Mouse (Mus musculus): ENCODE measurements around the gene Lman1l.

The Lman1l gene

GRCm38 (mm10) chr9:57644944-57645893, 24.6 kb upstream of the Lman1l start:
- peak; percentile 79 for DNase-seq (ENCODE audit: low spot score)

GRCm38 (mm10) chr9:57644442-57644943, 23.9 kb upstream of the Lman1l start:
- no peak for DNase-seq (ENCODE audit: low spot score)

DNA sequence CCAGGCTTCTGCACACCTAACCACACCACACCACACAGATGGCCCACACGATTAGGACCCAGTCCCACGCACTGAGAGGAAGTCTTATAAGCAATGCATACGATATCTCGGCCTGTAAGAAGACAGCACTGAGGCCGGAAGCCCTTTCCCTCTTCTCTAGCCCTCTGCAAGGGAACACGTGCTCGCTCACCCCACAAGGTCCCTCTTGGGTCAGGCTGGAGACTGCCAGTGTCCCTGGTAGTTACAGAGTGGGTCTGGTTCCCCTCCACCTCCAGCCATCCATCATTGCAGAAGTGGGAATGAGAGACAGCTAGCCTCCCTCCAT, 23.2 kb upstream of the Lman1l start:
- DNase-seq (ENCODE audit: low spot score), result no peak

- DNase-seq (ENCODE audit: low spot score), result no peak
These were observed 22.7 kb upstream of the Lman1l start for GRCm38 (mm10) chr9:57643169-57643855.

DNA sequence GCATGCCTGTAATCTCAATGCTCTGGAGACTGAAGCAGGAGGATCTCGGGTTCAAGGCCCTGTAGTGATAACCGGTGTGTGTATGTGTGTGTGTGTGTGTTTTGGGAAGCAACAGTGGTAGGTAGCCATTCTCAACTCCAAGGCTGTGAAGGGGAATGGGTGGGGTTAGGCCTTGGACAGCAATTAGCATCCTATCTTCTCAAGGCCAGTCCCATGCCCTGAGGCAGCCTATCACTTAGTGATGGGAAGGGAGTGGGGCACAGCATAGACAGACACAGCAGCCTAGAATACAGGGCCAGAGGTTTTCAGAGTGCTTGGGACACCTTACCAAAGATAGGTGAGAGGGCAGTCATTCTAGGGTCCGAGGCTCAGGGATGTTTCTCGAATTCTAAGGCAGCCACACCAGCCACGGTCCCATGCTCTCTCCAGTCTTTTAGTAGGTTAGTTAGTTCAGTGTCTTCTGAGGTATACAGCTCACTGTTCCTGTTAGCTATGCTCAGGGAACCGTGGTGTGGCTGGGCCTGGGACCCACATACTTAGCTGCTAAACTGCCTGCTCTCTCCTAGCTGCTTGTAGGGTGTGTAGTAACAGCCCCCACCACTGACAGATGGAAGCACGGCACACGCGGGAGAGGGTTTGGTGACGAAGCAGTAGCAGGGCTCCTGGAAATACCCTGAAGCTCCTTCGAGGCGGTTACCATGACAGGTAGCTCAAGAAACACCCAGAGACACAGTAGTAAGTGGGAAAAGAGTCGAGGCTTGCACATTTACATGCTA, 21.4 kb upstream of the Lman1l start:
- DNase-seq (ENCODE audit: low spot score), result no peak

DNA sequence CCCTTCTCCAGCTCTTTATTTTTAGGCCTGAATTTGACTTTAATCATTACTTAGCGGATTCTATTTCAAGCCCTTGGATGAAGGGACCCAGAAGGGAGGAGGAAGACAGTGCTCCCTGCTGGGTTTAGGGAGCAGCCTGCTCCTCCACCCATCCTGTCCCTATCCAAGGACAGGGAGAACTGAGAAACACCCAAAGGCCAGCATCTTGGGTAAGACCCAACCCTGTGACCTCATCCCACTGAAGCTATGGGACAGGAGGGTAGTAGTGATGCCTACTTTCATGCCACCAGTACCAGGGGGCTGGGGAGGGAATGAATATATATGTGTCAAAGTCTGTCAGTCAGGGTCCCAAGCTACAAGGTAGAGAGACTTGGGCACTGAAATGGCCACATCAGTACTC, 20.4 kb upstream of the Lman1l start:
- no peak for DNase-seq (ENCODE audit: low spot score)

GRCm38 (mm10) chr9:57640384-57640783, 19.8 kb upstream of the Lman1l start:
- DNase-seq (ENCODE audit: low spot score), result no peak

DNA sequence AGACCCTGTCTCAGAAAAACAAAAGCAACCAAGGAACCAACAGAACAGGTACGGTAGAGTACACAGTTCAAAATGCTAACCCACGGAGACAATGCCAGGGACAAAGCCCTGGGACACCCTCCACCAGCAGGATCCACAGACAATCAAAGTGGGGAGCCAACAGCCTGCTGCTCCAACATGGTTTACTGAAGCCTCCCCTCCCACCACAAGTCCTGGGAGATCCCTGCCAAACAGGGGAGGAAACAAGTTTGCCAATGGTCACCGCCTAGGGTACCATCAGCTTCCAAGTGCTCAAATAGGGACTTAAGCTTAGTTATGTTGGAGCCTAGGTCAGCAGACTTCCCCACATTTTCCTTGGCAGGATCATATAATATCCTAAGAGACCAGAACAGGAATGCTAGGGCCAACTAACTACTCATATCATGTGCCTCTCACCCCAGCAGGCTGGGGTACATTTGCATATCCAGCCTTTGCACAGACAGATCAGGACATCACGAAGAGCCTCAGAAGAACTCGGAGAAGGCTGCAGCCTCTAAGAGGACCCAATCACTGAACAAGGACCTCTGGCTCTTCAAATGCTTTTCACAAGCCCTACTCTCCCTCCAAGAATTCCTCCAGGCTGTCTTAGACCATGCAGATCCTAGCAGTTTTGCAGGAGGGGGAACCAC, 19.2 kb upstream of the Lman1l start:
- DNase-seq (ENCODE audit: low spot score), result no peak

- no peak for DNase-seq (ENCODE audit: low spot score)
These were observed 18.3 kb upstream of the Lman1l start for GRCm38 (mm10) chr9:57638651-57639459.

DNA sequence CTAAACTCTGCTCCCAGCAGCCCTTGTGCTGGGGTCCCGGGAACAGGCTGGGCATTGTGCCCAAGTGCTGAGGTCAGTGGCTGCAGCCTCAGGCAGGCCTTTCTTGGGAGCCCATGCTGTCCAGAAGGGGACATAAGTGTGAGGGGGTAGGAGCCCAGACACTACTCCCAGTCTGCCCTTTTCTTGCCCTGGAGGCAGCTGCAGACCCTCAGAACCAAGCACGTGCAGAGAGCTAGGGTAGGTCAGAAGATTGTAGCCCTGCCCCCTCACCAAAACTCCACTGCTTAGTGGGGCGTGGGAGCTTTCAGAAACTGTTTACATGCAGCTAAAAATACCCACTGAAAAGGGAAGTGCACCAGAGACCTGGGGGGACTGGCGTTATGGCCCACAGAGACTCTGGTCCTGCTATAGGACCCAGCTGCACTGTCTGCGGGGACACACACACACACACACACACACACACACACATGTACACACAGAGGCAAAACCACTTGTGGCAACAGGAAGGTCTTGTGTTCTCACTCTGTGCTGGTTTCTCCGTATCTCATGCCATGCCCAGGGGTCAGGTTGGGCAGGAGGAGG, 17.3 kb upstream of the Lman1l start:
- DNase-seq (ENCODE audit: low spot score), result no peak

GRCm38 (mm10) chr9:57637272-57637671, 16.7 kb upstream of the Lman1l start:
- DNase-seq (ENCODE audit: low spot score), result no peak

- DNase-seq (ENCODE audit: low spot score), result no peak
These were observed 13.0 kb upstream of the Lman1l start for GRCm38 (mm10) chr9:57633481-57634024.

DNA sequence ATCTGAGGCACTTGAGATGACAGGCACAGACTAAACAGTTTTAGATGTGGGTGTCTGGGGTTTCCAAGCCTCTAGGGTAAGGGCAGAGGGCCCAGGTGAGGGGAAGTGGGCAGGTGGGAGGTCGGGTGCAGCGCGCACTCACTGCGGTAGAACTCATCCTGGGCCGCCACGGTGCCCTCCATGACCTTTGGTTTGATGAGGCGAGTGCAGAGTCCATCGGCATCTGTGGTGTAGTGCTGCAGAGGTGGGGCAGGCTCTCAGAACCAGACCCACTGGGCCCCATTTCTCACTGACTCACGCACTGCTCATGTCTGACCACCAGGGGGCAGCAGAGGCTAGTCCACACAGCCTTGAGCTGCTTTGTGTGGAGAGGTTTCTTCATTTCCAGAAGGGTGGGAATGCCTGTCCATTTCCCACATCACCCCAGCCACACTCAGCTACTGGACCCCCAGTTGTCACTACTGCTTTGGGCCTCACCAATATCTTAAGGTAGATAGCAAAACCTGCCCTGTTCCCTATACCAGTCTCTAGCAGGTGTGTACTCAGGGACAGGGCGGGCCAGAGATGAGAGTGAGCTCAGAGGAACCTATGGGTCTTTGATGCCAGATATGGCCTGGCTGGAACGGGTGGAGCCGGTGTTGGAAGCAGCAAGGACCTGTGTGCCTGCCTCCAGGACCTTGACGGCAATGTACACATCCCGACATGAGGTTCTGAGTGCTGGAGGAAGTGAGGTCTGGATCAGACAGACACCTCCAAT, 8.7 kb upstream of the Lman1l start:
- DNase-seq (ENCODE audit: low spot score), result peak; percentile 59

DNA sequence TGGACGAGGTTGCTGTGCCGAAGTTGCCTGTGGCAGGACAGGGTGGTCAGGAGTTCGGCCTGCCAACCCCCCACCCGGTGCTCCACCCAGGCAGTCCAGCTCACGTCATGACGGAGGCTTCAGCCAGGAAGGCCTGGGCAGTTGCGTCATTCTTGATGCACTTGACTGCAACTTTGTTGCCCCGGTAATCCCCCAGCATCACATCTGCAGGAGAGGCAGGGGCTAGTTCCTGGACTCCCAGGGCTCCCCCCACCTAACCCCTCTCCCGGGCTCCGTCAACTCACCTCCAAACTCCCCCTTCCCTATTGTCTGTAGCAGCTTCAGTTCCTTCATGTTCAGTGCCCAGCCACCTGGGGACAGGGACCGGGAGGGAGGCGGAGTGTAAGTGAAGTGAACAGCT, 8.1 kb upstream of the Lman1l start:
- DNase-seq (ENCODE audit: low spot score), result no peak

GRCm38 (mm10) chr9:57627892-57628291, 7.3 kb upstream of the Lman1l start:
- DNase-seq (ENCODE audit: low spot score), result no peak

GRCm38 (mm10) chr9:57627191-57627590, 6.6 kb upstream of the Lman1l start:
- no peak for DNase-seq (ENCODE audit: low spot score)

DNA sequence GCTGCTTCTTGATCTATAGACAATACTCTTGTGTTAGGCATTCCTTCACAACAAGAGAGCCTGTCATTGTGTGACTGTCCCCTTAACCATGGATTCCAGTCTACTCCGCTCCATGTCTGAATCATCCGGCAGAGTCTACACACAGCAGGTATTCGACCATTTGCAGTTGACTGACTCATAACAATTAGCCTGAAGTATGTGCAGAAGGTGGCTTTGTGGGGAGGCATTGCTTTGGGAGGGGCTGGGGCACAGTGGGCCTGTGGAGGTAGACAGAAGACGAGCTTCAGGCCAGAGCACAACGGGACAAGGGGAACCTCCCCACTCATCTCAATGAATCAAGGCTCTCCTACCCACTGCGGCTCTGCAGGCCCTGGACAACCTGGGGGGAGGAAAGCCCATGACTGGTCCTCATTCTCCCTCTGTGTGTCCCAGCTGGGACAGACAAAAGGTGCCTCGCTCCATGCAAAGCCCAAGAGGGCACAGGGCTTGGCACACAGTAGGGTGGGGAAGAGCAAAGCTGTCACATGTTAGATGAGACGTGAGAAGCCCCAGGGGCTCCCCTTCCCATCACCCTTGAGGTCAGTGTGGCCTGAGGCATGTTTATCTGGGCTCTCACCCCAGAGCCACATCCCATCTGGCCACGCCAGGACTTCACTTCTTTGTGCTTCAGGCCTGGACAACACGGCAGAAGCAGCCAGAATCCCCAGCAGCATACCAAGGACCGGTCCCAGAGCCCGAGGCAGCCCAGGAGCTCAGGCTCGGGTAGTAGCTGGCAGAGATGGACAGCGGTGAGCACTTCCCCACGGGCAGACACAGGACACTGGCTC, 5.3 kb upstream of the Lman1l start:
- no peak for DNase-seq (ENCODE audit: low spot score)

DNA sequence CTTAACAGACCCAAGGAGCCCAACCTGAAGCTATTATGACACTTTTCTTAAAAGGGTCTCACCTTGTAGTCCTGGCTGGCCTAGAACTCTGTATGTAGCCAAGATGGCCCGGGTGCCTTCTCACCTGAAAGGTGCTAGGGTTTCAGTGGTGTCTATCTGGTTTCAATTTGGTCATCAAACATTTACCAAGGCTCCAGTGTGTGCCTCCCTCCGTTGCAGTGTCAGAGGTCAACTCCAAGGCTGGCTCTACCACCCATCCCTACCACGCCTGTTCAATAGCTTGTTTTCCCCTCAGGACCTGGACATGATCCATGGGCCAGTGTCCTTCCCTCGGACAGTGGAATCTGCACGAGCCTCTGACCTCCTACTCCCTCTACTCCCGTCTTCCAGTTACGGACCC, 3.7 kb upstream of the Lman1l start:
- no peak for DNase-seq (ENCODE audit: low spot score)

DNA sequence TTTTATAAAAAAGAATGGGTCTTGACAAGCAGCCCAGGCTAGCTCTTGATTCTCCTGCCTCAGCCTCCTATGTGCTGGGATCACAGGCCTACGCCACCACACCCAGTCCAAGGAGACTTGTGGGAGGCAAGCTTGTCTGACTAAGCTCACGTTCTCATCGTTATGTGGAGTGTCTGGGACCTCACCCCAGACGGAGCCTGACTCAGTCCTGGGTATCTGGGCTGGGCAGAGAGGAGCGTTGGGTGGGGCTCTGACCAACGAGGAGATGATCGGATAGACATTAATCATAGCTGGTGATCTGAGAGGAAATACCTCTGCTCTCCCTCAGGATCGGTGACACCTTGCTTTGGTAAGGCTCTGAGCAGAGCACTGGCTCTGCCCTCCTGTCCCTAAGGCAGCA, 1.7 kb downstream of the Lman1l start:
- no peak for DNase-seq (ENCODE audit: low spot score)

Measured in urinary bladder, postnatal 10 days (tissue).